Mouse (Mus musculus): ENCODE data around the gene Kdm2a. TPM values are rescaled to one million over a fixed set of nuclear protein-coding genes. Genes with fewer than 3 reads are reported as not detected.

The Kdm2a gene
- total RNA-seq, 4 experiments from 2014 or later = 79.2 to 87.3 (median 84.4) TPM

DNA sequence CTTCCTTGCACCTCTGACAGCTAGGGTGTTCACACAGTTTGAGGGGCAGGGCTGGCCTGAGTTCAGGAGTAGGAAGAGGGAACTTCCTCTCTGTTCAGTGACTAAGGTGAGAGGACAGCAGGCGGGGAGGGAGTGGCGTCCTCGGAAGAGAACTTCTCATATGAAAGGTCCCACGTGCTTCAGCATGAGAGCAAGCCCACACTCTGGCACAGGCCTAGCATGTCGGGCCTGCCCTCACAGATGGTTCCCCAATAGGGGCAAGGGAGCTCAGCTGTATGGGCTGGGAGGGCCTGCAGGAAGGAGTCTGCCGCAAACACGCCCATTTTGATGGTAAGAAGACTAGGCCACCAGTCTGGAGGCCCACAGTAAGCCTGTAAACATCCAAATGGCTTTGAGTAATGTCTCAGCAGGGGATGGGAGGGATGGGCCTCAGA, 97.8 kb downstream of the Kdm2a start:
- DNase-seq (ENCODE audit: low spot score in 2 of 2) = no peak

DNA sequence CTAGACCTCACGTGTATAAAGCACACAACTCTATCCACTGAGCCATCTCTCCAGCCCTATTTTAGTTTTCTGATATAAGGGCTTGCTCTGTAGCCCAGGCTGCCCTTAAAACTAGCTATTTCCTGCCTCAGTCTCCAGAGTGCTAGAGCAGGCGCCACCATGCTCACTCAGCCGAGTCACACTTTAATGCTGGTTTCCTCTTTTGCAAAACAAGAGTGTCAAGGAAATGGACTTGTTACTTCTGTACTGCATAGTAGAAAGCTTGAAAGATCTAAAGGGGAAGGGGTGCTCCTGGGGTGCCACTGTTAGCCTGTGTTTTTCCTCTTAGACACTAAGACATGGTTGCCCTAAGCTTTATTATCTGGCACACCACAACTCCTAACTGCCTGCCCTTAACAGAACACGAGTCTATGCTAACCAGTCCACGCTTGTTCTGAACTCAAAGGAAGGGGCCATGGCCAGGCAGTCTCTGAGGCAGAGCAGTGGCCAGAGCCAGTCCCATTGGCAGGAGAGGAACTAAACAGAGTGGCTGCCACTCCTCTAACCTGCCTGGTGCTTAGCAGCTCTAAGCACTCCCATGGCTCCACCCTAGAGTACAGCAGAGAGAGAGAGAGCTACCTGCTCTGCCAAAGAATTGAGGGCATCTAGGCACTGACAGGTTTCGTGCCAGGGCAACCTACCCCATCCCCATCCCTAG, 98.4 kb downstream of the Kdm2a start:
- DNase-seq (ENCODE audit: low spot score in 2 of 2) = no peak

DNA sequence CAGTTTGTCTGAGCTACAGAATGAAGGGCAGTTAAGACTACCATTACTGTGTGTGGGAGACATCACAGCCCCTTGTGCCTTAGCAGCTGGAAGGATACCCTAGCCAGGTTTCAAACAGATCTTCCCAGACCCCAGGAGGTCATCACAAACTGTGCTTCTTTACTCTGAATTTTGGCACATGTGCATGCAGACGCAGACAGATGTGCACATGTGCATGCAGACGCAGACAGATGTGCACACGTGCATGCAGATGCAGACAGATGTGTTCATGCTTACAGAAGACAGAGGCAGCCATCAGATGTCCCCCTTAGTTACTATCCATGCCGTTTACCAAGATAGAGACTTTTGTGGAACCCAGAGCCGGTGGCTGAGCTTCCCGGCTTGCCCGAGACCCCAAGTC, 99.0 kb downstream of the Kdm2a start:
- DNase-seq (ENCODE audit: low spot score in 2 of 2) = no peak

DNA sequence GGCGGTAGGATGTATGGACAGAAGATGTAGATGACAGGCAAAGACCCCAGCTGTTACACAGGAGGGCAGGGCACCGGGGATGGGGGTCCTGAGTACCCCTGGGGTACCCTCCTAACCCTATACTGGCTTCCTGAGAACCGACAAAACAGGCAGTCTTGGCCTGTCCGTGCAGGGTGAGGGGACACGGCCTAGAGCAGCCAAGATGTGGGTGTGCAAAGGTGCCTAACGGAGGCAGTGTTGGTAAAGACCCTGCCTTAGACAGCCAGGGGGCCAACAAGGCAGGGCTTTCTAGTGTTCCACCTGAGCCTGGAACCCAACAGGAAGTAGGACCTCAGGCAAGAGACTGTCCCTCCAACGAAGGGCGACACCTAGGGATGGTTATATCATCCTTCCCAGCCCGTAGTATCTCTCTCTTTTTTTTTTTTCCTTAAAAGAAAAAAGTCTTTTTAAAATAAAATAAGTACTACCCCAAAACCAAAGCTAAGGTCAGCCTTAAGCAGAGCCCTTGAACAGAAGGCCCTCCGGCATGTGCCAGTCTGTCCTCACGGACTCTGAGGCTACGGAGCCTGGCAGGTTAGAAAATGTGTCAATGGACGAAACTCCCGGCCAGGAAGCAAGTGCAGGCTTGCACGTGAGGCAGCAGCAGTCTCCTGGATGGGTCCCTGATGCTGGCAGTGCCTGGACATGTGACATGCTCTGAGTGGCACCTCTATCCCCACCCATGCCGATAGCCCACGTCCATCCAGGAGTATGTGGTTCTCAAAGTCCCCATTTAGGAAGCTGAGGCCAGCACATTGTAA, 99.6 kb downstream of the Kdm2a start:
- DNase-seq (ENCODE audit: low spot score in 2 of 2) = no peak

DNA sequence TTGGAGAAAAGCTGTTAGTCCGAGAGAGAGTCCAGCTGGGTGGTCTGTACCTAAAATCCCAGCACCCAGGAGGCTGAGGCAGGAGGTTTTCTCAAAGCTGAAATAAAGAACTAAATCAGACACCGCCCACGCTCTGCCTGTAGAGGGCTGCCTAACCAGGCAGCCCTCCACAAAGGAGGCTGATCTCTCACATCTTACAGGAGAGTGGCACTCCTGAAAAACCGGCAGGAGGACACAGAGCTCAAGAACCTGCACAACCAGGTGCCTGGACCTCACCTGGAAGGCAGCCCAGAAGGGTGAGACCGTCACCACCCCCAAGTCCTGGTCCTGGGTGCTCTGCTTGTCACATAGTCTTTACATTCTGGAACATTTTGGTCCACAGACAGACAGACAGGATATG, 100.2 kb downstream of the Kdm2a start:
- no peak for DNase-seq (ENCODE audit: low spot score in 2 of 2)

DNA sequence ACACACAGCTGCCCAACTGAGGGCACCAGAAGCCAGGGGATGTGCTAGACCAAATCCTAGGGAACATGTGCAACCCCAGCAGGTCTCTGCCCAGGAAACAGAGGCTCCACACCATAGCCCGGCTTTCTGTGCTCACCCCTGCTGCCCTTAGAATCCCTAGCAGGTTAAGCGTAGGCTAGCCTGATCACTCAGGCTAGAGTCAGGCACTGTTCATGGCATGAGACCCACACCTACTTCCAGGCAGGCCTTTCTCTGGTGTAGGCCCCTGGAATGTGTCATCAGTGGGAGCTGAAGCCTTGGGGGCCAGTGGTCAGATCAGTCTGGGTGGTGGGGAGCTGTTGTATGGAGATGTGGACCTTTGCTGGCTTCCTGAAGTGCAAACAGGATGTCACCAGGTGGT, 101.5 kb downstream of the Kdm2a start:
- no peak for DNase-seq (ENCODE audit: low spot score in 2 of 2)

DNA sequence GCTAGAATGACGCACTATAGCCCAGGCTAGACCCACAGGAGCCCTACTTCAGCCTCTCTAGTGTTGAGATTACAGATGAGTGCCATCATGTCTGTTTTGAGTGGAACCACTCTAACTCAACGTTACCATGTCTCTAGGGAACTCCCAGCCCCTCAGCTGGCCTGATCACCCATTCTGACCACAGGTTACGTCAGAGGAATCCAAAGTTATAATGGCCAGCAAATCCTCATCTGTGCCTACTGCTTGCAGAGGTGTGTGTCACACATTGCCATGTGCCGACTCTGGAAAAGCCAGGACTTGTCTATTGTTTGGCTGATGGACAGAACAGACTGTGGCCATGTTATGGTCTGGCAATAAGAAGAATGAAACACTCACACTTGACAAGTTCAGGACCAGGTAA, 102.7 kb downstream of the Kdm2a start:
- no peak for DNase-seq (ENCODE audit: low spot score in 2 of 2)

DNA sequence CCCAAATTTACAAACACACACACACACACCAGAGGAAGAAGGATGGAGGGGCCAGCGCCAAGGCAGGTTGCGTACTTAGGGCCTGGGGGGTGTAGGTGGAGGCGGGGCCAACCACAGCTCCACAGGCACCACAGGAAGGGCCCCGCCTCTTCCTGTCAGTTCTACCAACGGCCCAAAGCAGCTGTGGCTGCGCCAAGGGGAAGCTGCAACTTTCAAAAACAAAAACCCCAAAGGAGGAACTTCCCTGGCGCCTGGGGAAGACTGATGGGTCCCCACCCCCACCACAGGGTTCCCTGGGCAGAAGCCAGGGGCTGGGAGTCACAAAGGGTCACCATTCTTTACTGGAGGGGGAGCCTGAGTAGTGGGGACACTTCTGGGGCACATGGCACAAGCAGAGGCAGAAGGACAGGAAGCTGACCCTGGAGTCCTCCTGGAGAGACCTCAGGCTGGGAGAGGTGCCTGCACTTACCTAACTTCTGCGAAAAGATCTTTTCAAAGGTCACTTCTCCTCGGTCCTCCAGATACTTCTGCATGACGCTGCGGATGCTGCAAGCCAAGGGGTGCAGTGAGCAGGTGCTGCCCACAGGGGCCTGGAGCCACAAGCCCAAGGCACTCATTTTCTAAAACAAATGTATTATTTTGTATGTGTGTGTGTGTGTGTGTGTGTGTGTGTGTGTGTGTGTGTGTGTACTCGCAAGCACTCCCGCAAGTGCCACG, 103.5 kb downstream of the Kdm2a start:
- DNase-seq (ENCODE audit: low spot score in 2 of 2) = no peak

DNA sequence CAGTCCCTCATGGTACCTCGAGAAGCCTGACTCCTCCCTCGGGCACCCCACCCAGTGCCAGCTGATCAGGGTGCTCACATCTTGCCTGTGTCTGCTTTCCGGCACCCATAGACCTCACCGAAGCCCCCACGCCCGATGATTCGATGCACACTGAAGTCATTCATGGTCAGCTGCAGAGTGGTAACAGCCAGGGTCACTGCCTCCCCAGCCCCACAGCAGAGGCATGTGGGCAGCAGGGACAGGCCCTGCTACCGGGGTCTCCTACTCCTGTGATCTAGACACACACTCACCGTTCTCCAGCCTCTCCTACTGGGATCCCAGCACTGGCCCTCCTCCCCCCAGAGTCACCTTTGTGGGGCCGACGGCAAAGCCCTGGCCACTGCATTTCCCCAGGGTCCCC, 106.9 kb downstream of the Kdm2a start:
- DNase-seq (ENCODE audit: low spot score in 2 of 2) = no peak

DNA sequence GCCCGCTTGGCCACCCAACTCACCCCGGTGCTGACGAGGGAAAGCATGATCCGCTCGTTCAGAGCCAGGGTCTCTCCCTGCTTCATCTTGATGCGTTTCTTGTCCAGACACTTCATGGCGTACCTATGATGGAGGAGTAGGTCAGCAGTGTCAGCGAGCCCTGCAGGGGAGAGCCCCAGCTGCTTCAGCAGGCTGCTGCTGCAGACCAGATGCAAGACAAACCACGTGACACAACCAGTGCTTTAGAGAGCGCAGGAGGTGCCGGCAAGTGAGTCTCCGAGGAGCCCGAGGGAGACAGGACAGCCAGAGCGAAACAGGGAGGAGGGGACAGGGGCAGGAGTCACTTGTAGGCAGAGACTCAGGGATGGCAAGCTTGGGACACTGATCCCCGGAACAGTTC, 107.3 kb downstream of the Kdm2a start:
- DNase-seq (ENCODE audit: low spot score in 2 of 2) = no peak

DNA sequence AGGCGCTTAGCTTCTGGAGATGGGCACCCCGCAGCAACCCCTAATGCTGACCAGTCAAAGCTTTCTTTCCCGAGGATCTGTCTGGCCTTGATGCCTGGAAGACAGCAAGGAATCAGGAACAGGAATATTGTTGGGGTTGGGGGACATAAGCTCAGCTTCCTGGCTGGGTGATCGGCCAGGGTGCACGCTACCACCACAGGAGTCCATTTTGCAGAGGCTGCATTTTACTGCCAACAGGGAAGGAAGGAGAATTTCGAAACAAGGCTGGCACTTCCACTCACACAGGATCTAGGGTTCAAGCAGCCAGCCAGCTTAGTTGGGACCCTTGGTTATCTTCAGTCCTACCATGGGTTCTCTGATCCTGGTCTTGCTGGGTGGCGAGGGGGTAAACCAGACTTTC, 114.4 kb downstream of the Kdm2a start:
- DNase-seq (ENCODE audit: low spot score in 2 of 2) = no peak

DNA sequence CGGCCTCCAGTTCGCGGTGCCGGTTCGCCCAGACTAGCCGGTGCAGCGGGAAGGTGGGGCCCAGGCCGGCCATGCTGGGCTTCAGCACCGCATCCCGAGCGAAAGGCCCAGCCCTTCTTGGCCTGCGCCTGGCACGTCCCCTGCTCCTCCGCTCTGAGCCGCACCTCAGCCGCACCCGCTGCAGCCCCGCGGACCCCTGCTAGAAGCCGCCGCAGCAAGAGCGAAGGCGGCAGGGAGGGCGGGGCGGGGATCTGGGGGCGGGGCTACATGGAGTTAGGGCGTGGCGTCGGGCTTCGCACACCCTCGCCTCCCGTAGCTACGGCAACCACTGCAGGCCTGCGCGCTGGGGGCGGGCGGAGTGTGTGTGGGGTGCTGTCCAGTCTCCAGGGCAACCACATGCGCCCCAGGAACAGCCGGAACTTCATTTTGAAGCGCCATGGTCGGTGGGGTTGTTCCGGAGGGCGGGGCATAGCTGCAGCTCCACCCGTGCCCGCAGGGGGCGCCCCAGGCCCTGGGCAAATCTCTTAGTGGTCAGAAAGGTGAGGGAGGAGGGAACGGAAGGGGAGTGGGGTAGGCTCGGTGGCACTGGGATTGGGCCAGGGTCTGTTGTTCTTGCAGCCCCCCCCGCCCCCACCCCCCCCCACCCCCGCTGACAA, 115.1 kb downstream of the Kdm2a start, which contains the start of gene Ankrd13d:
TSS of gene Ankrd13d (minus strand) at position 240 of the 656 bp plus-strand sequence.
- DNase-seq (ENCODE audit: low spot score in 2 of 2) = peak; percentile 93 to 94

DNA sequence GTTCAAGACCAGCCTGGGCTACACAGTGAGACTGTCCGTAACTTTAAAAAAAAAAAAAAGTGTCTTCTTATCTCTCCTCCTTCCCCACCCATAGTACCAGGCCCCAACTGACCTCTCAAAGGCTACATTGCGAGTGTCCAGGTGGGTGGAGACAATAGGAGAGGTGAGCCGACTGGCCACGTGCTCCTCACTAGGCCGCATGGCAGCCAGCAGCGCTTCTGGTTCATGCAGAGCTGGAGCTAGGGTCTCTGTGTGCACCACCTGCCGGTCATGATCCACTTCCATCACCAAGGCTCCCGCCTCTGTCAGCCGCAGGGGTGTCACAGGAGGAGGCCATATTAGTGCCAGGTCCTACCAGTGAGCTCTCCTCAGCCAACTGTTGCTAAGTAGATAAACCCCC, 117.7 kb downstream of the Kdm2a start:
- no peak for DNase-seq (ENCODE audit: low spot score in 2 of 2)

DNA sequence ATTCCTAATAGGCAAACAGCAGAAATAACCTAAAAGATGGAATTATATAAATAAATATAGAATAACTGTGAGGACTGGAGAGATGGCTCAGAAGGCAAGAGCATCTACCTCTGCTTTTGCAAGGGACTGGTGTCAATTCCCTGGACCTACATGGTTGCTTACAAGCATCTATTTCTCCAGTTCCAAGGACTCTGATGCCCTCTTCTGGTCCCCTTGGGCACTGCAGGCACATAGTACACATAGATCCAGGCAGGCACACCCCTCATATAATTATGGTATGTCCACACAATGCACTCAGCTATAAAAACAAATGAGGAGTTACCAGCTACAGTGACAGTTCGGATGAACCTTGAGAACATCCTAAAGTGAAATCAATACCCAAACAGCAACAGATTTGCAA, 118.6 kb downstream of the Kdm2a start:
- no peak for DNase-seq (ENCODE audit: low spot score in 2 of 2)

DNA sequence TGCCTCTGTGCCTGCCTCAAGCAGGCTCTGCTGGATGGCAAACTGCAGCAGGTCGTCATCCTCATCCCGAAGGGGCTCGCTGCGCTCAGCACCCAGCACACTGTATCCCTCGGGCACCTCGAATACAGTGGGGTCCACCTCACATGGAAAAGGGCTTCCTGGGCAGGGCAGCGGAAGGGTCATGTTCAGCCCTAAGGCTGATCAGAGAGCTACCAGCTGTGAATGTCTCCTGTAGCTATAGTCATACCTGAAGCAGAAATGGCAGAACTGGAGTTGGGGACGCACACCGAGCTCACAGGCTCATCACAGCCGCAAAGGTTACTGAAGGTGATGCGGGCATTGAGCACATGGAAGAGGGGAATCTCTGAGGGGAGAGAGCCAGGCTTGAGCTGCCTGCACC, 127.1 kb downstream of the Kdm2a start:
- DNase-seq (ENCODE audit: low spot score in 2 of 2) = no peak

DNA sequence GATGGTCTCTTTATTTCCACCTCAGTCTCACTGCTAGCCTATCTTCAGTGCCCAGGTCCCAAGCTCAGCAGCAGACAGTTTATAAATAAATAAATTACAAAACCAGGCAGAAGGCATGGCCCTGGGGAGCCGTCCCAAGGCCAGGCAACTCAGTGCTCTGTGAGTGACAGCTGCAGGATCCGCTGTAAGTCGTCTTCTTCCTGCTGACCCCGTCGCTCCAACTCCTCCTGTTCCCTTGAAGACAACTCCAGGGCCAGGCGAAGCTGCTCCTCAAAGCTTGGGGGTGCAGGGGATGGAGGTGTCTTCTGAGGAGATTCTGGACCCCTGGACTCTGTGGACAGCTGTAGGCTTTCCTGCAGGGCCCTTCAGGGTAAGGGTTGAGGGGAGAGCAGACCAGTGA, 127.9 kb downstream of the Kdm2a start:
- DNase-seq (ENCODE audit: low spot score in 2 of 2) = no peak

DNA sequence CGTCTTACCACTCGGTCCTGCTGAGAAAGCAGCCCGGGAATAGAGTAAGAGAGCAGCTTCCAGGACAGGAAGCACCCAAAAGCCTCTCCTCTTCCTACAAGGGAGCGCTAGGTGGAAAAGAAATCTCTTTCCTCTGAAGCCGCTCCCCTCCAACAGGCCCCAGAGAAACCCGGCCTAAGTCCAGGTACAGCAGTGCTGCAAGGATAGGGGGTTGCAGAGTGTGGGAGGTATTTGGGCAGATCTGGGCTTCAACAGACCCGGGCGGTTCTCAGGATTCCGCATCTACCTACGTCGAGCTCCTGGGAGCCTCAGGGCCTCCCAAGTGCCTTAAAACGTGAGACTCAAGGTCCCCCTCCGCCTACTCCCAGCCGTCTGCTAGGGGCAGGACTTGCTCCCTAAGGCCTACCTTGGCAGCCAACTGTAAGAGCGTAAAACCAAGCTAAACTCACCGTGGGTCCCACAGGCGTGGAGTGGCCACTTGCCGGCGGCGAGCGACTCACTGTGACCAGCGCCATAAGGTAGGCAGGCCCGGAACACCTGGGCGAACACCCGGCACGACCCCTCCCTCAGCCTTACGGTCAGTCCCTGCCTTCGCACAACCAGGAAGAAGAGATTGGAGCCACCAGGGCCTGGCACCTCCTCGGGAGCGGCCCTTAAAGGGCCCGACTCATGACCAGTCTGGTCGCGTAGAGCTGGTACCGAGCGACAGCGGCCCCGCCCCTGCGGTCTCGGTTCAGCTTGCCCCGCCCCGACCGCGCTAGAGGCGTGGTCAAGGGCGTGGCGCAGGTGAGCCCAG, 129.3 kb downstream of the Kdm2a start, which contains the start of gene Ssh3:
TSS of gene Ssh3 (minus strand) at position 615 of the 796 bp plus-strand sequence.
- peak; percentile 56 to 58 for DNase-seq (ENCODE audit: low spot score in 2 of 2)

DNA sequence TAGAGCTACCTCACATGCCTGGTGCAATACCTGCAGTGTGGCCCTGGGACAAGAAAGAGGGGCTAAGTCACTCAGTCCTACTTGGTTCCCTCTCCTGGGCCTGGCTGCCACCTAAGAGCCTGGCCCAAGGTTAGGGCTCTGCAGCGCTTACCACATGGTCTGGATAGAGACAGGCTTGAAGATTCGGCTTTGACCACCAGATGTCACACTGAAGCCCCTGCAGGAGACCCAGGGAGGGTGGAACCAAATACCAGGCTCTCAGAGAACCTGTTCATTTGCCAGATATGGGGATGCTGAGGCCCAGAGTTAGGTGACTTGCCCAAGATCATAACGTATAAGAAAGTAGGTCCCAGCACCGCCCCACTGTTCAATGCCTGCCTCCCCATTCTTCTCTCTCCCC, 132.1 kb downstream of the Kdm2a start:
- DNase-seq (ENCODE audit: low spot score in 2 of 2) = no peak

Measured in layer of hippocampus, adult 8-10 months (tissue).